Mouse (Mus musculus) regulatory T cell (primary cell): ENCODE measurements around the gene Mast4.

ENCODE experiments used
- in situ Hi-C: fragments of 300-600 bp; cut with MboI, MseI; formaldehyde crosslinking; loops from one replicate; pipeline ENCODE4 v1.15.1; 2025; ENCODE audit warnings: high pct_unique_total_duplicates

Mast4 gene

GRCm38 (mm10) chr13:102816689-102817088, 517.6 kb downstream of the Mast4 start:
- in situ Hi-C loops, result loop anchor here (25.0 kb wide), 1 partner anchor 821 kb away; no protein-coding TSS in a partner anchor

GRCm38 (mm10) chr13:102815158-102815557, 519.1 kb downstream of the Mast4 start:
- in situ Hi-C loops, result loop anchor here (25.0 kb wide), 1 partner anchor 822 kb away; no protein-coding TSS in a partner anchor

GRCm38 (mm10) chr13:102811129-102811832, 523.0 kb downstream of the Mast4 start:
- in situ Hi-C loops, result loop anchor here (25.0 kb wide), 1 partner anchor 826 kb away; no protein-coding TSS in a partner anchor

- in situ Hi-C loops, result loop anchor here (5.0 to 25.0 kb wide), 2 partner anchors 566 to 831 kb away; no protein-coding TSS in a partner anchor
Observed at GRCm38 (mm10) chr13:102806652-102807051, 527.6 kb downstream of the Mast4 start.

GRCm38 (mm10) chr13:102805190-102805589, 529.1 kb downstream of the Mast4 start:
- in situ Hi-C loops, result loop anchor here (5.0 to 25.0 kb wide), 2 partner anchors 567 to 832 kb away; no protein-coding TSS in a partner anchor

- in situ Hi-C loops, result loop anchor here (25.0 kb wide), 1 partner anchor 834 kb away; no protein-coding TSS in a partner anchor
Observed at GRCm38 (mm10) chr13:102803206-102803605, 531.1 kb downstream of the Mast4 start.

DNA sequence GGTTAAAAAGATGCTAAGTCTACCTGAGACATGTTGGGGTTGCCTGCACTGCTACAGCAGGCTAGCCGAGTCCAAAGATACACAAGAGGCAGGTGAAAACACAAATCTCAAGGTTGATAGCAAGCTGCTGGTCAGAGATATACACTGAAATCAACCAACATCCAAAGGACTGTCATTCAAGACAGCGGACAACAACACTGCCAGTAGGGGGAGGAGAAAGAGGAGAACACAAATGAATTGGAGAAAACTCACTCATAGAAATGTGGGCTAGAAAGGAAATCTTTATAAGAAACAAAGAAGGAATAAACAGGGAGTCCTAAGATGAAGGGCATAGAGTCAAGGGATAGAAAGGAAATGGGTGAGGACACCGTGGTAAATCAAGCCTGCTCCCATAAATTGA, 542.1 kb downstream of the Mast4 start:
- in situ Hi-C loops, result no loop called here

DNA sequence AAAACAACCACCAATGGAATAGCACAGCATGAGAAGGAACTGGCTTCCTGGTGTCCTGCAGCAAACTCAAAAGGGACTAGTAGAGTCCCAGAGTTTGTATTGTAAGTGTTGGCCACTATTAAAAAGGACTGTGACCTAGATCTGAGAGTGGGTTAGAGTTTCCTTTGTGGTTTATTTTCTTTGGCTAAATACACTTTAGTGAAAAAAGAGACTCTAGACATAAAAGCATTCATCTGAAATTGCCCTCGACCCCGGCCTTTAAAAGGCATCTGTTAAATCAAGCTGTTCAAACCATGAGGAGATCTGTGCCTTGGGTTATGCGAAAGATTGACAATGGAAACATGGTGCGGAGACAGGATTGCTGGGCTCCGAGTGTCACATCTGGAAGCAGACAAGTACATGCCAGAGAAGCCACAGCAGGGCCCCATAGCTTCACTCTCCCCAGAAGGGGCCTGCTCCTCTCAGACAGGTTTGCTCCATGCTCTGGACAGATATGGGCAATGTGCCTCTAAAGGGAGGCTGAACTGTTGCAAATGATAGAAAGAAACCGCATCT, 543.6 kb downstream of the Mast4 start:
- in situ Hi-C loops, result no loop called here

- in situ Hi-C loops, result no loop called here
Observed at GRCm38 (mm10) chr13:102786666-102787230, 547.5 kb downstream of the Mast4 start.

- in situ Hi-C loops, result no loop called here
Observed at GRCm38 (mm10) chr13:102783531-102784310, 550.6 kb downstream of the Mast4 start.

GRCm38 (mm10) chr13:102779275-102779674, 555.0 kb downstream of the Mast4 start:
- in situ Hi-C loops, result no loop called here

GRCm38 (mm10) chr13:102778859-102779258, 555.4 kb downstream of the Mast4 start:
- in situ Hi-C loops, result no loop called here

DNA sequence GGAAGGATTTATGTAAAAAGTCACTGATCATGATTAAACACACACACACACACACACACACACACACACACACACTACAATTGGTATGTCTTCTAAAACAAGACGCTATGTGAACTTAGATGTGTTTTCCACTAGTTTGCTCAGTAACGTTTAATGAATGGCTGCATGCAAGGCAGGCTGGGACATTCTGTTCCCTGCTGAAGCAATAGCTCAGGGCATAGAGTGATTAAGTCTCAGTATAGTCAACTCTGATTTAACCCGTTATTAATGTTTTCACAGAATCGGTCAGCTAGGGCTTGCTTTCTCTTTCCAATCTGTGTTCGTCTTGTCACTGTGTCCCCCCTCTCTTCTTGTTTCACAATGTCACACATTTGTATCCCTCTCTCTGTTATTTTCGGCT, 558.8 kb downstream of the Mast4 start:
- in situ Hi-C loops, result no loop called here

DNA sequence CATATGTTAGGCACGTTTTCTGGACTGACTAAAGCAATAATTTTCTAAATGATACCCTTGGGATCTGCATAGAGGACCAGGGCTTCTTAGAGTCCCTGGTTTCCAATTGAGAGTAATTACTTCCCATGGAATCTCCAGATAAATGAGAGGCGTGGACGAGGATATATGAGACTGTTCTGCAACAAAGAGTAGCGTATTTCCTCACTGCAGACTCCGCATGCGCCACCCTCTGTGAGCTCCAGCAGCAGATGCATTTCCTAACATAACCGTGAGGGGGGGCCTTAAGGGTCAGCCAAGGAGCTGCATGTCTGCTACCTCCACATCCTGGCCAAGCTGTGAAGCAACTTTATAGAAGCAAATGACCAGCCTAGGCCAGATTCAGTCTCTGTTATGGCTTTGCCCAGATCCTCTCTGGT, 559.5 kb downstream of the Mast4 start:
- in situ Hi-C loops, result no loop called here

DNA sequence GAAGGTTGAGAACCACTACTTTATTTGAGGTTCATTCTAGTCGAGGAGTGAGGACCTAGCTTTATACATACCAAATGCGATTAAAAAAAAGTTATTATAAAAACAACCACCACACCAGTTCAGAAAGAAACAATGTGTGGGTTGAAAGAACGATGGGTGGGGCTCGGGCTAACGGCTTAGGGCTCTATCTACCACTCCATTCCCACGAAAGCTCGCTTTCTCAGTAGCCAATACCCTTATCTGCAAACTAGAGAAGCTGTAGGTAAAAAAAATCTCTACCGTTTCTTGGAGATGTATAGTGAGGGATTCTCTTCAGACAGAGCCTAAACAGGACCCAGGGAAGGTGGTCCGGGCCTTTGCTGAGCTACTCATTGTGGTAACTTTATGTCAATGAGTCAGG, 561.1 kb downstream of the Mast4 start:
- in situ Hi-C loops, result no loop called here

- in situ Hi-C loops, result no loop called here
Observed at GRCm38 (mm10) chr13:102770194-102770593, 564.1 kb downstream of the Mast4 start.

GRCm38 (mm10) chr13:102768512-102768911, 565.8 kb downstream of the Mast4 start:
- in situ Hi-C loops, result no loop called here

DNA sequence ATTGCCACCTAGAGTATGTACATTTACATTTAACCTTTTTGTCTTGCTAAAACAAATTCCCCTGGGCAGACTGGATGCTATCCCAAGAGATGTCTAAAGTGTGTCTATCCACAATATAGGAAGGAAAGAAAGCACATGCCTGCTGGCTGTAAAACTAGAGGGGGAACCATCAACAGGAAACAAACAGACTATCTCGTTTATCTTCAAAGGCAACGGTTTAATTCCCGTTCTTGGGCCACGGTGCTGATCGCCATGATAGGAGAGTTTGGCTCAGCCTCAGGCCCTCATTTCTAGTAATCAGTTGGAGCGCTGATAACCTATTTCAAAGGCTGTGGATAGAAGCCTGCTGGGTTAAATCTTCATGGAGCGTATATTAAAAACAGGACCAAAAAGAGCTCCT, 567.2 kb downstream of the Mast4 start:
- in situ Hi-C loops, result no loop called here

GRCm38 (mm10) chr13:102765216-102765615, 569.1 kb downstream of the Mast4 start:
- in situ Hi-C loops, result no loop called here

DNA sequence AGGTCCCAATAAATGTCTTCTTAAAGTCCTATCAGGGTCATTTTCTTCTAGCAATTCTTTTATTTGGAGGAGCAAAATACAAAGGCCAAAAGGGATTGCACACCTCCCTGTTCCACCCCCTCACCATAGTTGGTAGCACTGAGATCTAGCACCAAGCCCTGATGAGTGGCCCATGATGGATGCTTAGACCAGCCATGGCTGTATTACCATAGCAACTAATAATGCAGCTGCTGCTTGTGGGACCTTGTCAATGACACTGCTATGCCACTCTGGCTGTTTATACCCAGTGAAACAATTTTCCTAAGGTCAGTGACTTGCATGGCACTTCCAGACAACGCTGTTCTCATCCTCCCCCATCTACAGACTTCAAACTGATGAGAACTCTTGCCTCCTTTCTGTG, 570.1 kb downstream of the Mast4 start:
- in situ Hi-C loops, result no loop called here

GRCm38 (mm10) chr13:102762203-102762602, 572.1 kb downstream of the Mast4 start:
- in situ Hi-C loops, result no loop called here

- in situ Hi-C loops, result no loop called here
Observed at GRCm38 (mm10) chr13:102761410-102761809, 572.9 kb downstream of the Mast4 start.
